9 mouse cellular contexts compared by ENCODE assay signal in the genomic region with DNA sequence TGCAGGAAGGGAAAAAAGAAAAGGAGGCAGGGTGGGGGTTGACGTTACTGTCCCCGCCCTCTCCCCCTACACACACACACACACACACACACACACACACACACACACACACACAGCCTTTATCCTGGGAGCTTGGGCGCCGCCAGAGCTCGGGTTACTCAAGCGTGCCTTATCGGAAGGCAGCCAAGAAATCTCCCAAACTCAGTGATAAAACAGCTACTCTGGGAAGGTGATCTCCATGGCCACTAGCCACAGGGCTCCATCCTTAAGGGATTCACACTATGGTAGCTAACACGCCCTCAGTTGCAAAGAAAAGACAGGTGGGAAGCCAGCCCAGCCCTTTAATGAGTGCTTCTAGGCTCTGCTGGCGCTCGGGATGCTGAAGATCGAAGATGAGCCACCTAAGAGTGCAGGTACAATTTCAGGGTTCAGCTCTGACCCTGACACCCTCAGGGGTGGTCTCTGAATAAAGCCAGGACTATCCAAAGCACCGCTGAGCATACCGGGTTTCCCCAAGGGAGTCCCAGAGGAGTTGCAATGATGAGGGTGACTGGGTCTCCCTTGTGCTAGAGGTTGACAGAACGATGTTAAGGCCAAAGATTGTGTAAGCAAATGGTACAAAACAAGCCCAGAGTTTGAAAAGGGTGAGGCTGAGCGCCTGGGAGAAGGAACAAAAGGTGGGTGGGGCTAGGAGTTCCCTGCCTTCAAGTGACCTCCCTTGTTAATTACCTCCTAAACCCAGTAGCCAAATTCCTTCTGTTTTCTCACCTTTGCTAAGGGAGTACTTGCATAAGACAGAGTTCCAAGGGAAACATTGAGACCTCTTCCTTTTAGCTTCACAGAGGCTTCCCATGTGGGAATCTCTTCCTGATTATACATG. TPM values are rescaled to one million over a fixed set of nuclear protein-coding genes. Genes with fewer than 3 reads are reported as not detected.
A peak's percentile ranks its signal among the peaks of the same experiment; 100 is the strongest.
DNase-seq lines count a peak whose midpoint lies in the region; ATAC-seq and TF ChIP-seq lines count a peak whose summit lies in the region.
"Had no signal": no experiment of that assay in that cellular context is flagged by ENCODE, and none has a peak within 500 bp of the region (broad histone marks: within the 10 kb centered on the region; RNA-seq: fewer than 3 reads in every experiment).

No protein-coding gene starts in this region.

- 4% methylated on average over 15 of the region's 15 CpGs for WGBS in liver, adult 2 months
- 1% methylated on average over 15 of the region's 15 CpGs for WGBS in forebrain, embryonic 16.5 days
- 2% methylated on average over 13 of the region's 15 CpGs for WGBS in midbrain, embryonic 12.5 days

- no peak overlapping the region for H3K27ac ChIP-seq in liver, adult 2 months (replicated peaks; ENCODE audit: insufficient read depth, low read depth, low read length)
- H3K27ac ChIP-seq in forebrain, embryonic 16.5 days (ENCODE audit: low read length): peak overlapping the region; percentile 86
- H3K27ac ChIP-seq in midbrain, embryonic 12.5 days (replicated peaks): peak overlapping the region; percentile 61

- H3K9me3 ChIP-seq in forebrain, embryonic 16.5 days (ENCODE audit: control insufficient read depth, low read length): no peaks in the 10 kb centered on the region
- H3K9me3 ChIP-seq in midbrain, embryonic 12.5 days: no peaks in the 10 kb centered on the region

- H3K36me3 ChIP-seq in liver, adult 2 months (ENCODE audit: control insufficient read depth, insufficient read depth, low read length): no peaks in the 10 kb centered on the region
- no peaks in the 10 kb centered on the region for H3K36me3 ChIP-seq in forebrain, embryonic 16.5 days (ENCODE audit: control insufficient read depth, insufficient read depth)
- no peaks in the 10 kb centered on the region for H3K36me3 ChIP-seq in midbrain, embryonic 12.5 days

- no peaks in the 10 kb centered on the region for H3K4me1 ChIP-seq in liver, adult 2 months (ENCODE audit: control insufficient read depth, insufficient read depth, low read length)
- peaks cover 9% of the 10 kb centered on the region; the same call in 1 of the 2 replicates for H3K4me1 ChIP-seq in forebrain, embryonic 16.5 days (replicated peaks; ENCODE audit: control insufficient read depth, insufficient read depth, low read length)
- peaks cover 14% of the 10 kb centered on the region; the same call in 1 of the 2 replicates for H3K4me1 ChIP-seq in midbrain, embryonic 12.5 days
- H3K4me1 ChIP-seq: megakaryocyte, embryonic 14.5 days had no signal

- no peak for TF ChIP-seq POLR2A in liver, adult 2 months (IDR thresholded peaks at IDR 0.05; ENCODE audit: extremely low read depth, insufficient read depth, low read length)

- no peaks in the 10 kb centered on the region for H3K79me2 ChIP-seq in liver, adult 2 months (ENCODE audit: control insufficient read depth, insufficient read depth, low read length)

- DNase-seq in liver, adult 2 months (ENCODE audit: extremely low read depth, low read depth, low spot score): peak; percentile 13
- DNase-seq in liver: no peak
- DNase-seq in kidney, postnatal 4 days: peak; percentile 7 to 9
- peak; percentile 3 for DNase-seq in testis, postnatal 14 days (ENCODE audit: low spot score)
- DNase-seq in gastrocnemius, adult 18-20 months (ENCODE audit: low spot score): no peak
- no peak for DNase-seq in spleen, postnatal 4 days (ENCODE audit: low spot score in 2 of 2)

- ATAC-seq in forebrain, embryonic 16.5 days: peak; percentile 86
- peak; percentile 91 for ATAC-seq in midbrain, embryonic 12.5 days (ENCODE audit: low FRiP score, low read depth)

- no peaks in the 10 kb centered on the region for H3K27me3 ChIP-seq in liver, adult 2 months (ENCODE audit: control insufficient read depth, insufficient read depth, low read length)
- H3K27me3 ChIP-seq in forebrain, embryonic 16.5 days (replicated peaks; ENCODE audit: control insufficient read depth, insufficient read depth, low read length): no peaks in the 10 kb centered on the region
- H3K27me3 ChIP-seq in midbrain, embryonic 12.5 days: 0 out of 2 replicates have a peak, but pooled peaks cover 7% of the 10 kb centered on the region

- H3K4me3 ChIP-seq in liver, adult 2 months (ENCODE audit: insufficient read depth, low read depth, low read length): no peak overlapping the region
- peak overlapping the region; percentile 78 for H3K4me3 ChIP-seq in forebrain, embryonic 16.5 days (replicated peaks; ENCODE audit: low read length)
- peak overlapping the region; percentile 58 for H3K4me3 ChIP-seq in midbrain, embryonic 12.5 days
- H3K4me3 ChIP-seq: megakaryocyte, embryonic 14.5 days had no signal

- peak overlapping the region; percentile 63 for H3K4me2 ChIP-seq in forebrain, embryonic 16.5 days (ENCODE audit: low read length)
- peak overlapping the region; percentile 90 for H3K4me2 ChIP-seq in midbrain, embryonic 12.5 days (replicated peaks)

- no peak for TF ChIP-seq CTCF in liver, adult 2 months (IDR thresholded peaks at IDR 0.05; ENCODE audit: low read depth, low read length)

- no peak overlapping the region for H3K9ac ChIP-seq in liver, adult 2 months (ENCODE audit: low read depth, low read length)
- H3K9ac ChIP-seq in forebrain, embryonic 16.5 days (replicated peaks; ENCODE audit: low read depth, low read length): peak overlapping the region; percentile 88
- H3K9ac ChIP-seq in midbrain, embryonic 12.5 days (replicated peaks): peak overlapping the region; percentile 66

RNA-seq across cellular contexts. Expression of gene Kcnh7, which starts 0.7 kb away (rescaled TPM):
- not detected in 2 replicates for total RNA-seq in liver, adult 2 months (2014; rRNA removed)
- not detected in 2 replicates for polyA plus RNA-seq in liver, adult 2 months (2012; rRNA removed)
- 9.7 and 14.1 TPM in 2 replicates for polyA plus RNA-seq in forebrain, embryonic 16.5 days (2015; fragmentation: Nextera tagmentation; extraction: Ambion mirVana)
- 2.8 and 3.1 TPM in 2 replicates for polyA plus RNA-seq in midbrain, embryonic 12.5 days (2016; fragmentation: Nextera tagmentation; extraction: Ambion mirVana)
- total RNA-seq in gastrocnemius, adult 18-20 months (2021): under 1 TPM; 0.11 to 0.17 TPM

Comparison
In these comparisons a context has a peak if more than half of its experiments do, and no peak if none do; other contexts are left out.
1. DNase-seq: peak in liver, adult 2 months (single experiment), kidney, postnatal 4 days (2 of 2) and testis, postnatal 14 days (single experiment); none in liver (single experiment), gastrocnemius, adult 18-20 months (single experiment) and spleen, postnatal 4 days (0 of 2).